Mouse (Mus musculus) midbrain, embryonic 12.5 days (tissue): Measurements from ENCODE around the gene Lbh. TPM values are rescaled to one million over a fixed set of nuclear protein-coding genes. Genes with fewer than 3 reads are reported as not detected.

Source experiments
- ATAC-seq: fragments of 200-750 bp; cut with Nextera tagmentation; 2 replicates; pipeline ENCODE4 v1.8.0; 2017; ENCODE audit warnings: low read depth, moderate TSS enrichment, moderate library complexity; ENCODE audit not compliant: low FRiP score
- H3K27ac ChIP-seq: fragments of 300-500 bp; sonication (generic); replicated peaks from 2 replicates; pipeline ENCODE4 v1.5.1; 2016; ENCODE audit warnings: mild to moderate bottlenecking
- H3K27me3 ChIP-seq: fragments of 300-500 bp; sonication (generic); 2 replicates; pipeline ENCODE4 v1.6.1; 2016; ENCODE audit warnings: mild to moderate bottlenecking
- H3K36me3 ChIP-seq: fragments of 300-500 bp; sonication (generic); 2 replicates; pipeline ENCODE4 v1.6.1; 2016
- H3K4me1 ChIP-seq: fragments of 300-500 bp; sonication (generic); 2 replicates; pipeline ENCODE4 v1.6.1; 2016
- H3K4me2 ChIP-seq: fragments of 300-500 bp; sonication (generic); replicated peaks from 2 replicates; pipeline ENCODE4 v1.6.1; 2016; ENCODE audit warnings: mild to moderate bottlenecking, moderate library complexity
- H3K4me3 ChIP-seq: fragments of 300-500 bp; sonication (generic); 2 replicates; pipeline ENCODE4 v1.5.1; 2016; ENCODE audit warnings: mild to moderate bottlenecking
- H3K9ac ChIP-seq: fragments of 300-500 bp; sonication (generic); replicated peaks from 2 replicates; pipeline ENCODE4 v1.6.1; 2016; ENCODE audit warnings: mild to moderate bottlenecking, moderate library complexity
- H3K9me3 ChIP-seq: fragments of 300-500 bp; sonication (generic); 2 replicates; pipeline ENCODE4 v1.6.1; 2016; ENCODE audit warnings: mild to moderate bottlenecking
- WGBS: fragments of 180-500 bp; shearing (Covaris S2); methylation state at CpG from one replicate; pipeline ENCODE4 v1.1.7; 2016; 5-methylcytosine and 5-hydroxymethylcytosine counted together
- polyA plus RNA-seq: library from polyadenylated mRNA; unstranded; fragments of >200 nt; fragmentation: Nextera tagmentation; extraction: Ambion mirVana; gene quantifications from 2 replicates; pipeline ENCODE4 v1.2.1, GENCODE M21; 2016

Gene Lbh
- polyA plus RNA-seq, 1 experiment from 2014 or later = 3.4 TPM

GRCm38 (mm10) chr17:72914082-72914481 is 4.0 kb upstream of the Lbh start:
- WGBS = 75% methylated on average over 2 of the region's 2 CpGs
- H3K4me3 ChIP-seq = no peak overlapping the region
- no peak overlapping the region for H3K9ac ChIP-seq
- H3K9me3 ChIP-seq = no peaks in the 10 kb centered on the region
- no peak overlapping the region for H3K27ac ChIP-seq
- peaks cover 20% of the 10 kb centered on the region for H3K27me3 ChIP-seq
- ATAC-seq = no peak
- no peak overlapping the region for H3K4me2 ChIP-seq
- no peaks in the 10 kb centered on the region for H3K36me3 ChIP-seq
- peaks cover 3% of the 10 kb centered on the region; the same call in 1 of the 2 replicates for H3K4me1 ChIP-seq

GRCm38 (mm10) chr17:72917241-72918030 is 669 bp upstream of the Lbh start:
- Histone ChIP-seq H3K9me3 (no peaks in the 10 kb centered on the region), H3K4me3 (peak overlapping the region; percentile 76), H3K9ac (peak overlapping the region; percentile 88), H3K36me3 (peaks cover 14% of the 10 kb centered on the region), H3K27ac (peak overlapping the region; percentile 90), H3K4me2 (peak overlapping the region; percentile 87), H3K4me1 (peaks cover 32% of the 10 kb centered on the region), H3K27me3 (peaks cover 20% of the 10 kb centered on the region)
- ATAC-seq = peak; percentile 13
- WGBS = 2% methylated on average over 37 of the region's 37 CpGs

GRCm38 (mm10) chr17:72918571-72919541 is 751 bp downstream of the Lbh start:
- Histone ChIP-seq H3K27me3 (peaks cover 20% of the 10 kb centered on the region), H3K4me3 (peak overlapping the region; percentile 76), H3K4me1 (peaks cover 36% of the 10 kb centered on the region), H3K4me2 (peak overlapping the region; percentile 87), H3K36me3 (peaks cover 28% of the 10 kb centered on the region), H3K27ac (peak overlapping the region; percentile 90), H3K9me3 (no peaks in the 10 kb centered on the region), H3K9ac (peak overlapping the region; percentile 88)
- ATAC-seq = peak; percentile 71
- WGBS = under 1% methylated on average over 52 of the region's 54 CpGs

GRCm38 (mm10) chr17:72919641-72920040 is 1.5 kb downstream of the Lbh start:
- ATAC-seq = no peak
- Histone ChIP-seq H3K4me2 (peak overlapping the region; percentile 87), H3K36me3 (peaks cover 29% of the 10 kb centered on the region), H3K4me1 (peaks cover 40% of the 10 kb centered on the region), H3K4me3 (peak overlapping the region; percentile 76), H3K9me3 (no peaks in the 10 kb centered on the region), H3K27ac (no peak overlapping the region; the same call in 1 of the 2 replicates), H3K9ac (peak overlapping the region; percentile 88), H3K27me3 (peaks cover 20% of the 10 kb centered on the region)
- 5% methylated on average over 3 of the region's 3 CpGs for WGBS

- Histone ChIP-seq H3K9ac (no peak overlapping the region), H3K36me3 (peaks cover 29% of the 10 kb centered on the region), H3K4me1 (peaks cover 48% of the 10 kb centered on the region), H3K4me3 (peak overlapping the region; percentile 24), H3K9me3 (no peaks in the 10 kb centered on the region), H3K4me2 (peak overlapping the region; percentile 46), H3K27ac (no peak overlapping the region), H3K27me3 (peaks cover 13% of the 10 kb centered on the region)
- 5% methylated on average over 2 of the region's 2 CpGs for WGBS
- ATAC-seq = no peak
Measured at GRCm38 (mm10) chr17:72920430-72920829, 2.3 kb downstream of the Lbh start.

GRCm38 (mm10) chr17:72920971-72921370 is 2.9 kb downstream of the Lbh start:
- peaks cover 29% of the 10 kb centered on the region for H3K36me3 ChIP-seq
- peaks cover 53% of the 10 kb centered on the region for H3K4me1 ChIP-seq
- 64% methylated on average over 6 of the region's 9 CpGs for WGBS
- peak overlapping the region; percentile 46 for H3K4me2 ChIP-seq
- H3K4me3 ChIP-seq = peak overlapping the region; percentile 24; the same call in 1 of the 2 replicates
- H3K9me3 ChIP-seq = no peaks in the 10 kb centered on the region
- H3K9ac ChIP-seq = no peak overlapping the region
- no peak for ATAC-seq
- peaks cover 8% of the 10 kb centered on the region for H3K27me3 ChIP-seq
- H3K27ac ChIP-seq = no peak overlapping the region

- peaks cover 29% of the 10 kb centered on the region for H3K36me3 ChIP-seq
- 86% methylated on average over 5 of the region's 5 CpGs for WGBS
- no peak overlapping the region for H3K4me3 ChIP-seq
- ATAC-seq = no peak
- peaks cover 60% of the 10 kb centered on the region for H3K4me1 ChIP-seq
- no peak overlapping the region for H3K4me2 ChIP-seq
- H3K27me3 ChIP-seq = no peaks in the 10 kb centered on the region
- H3K9ac ChIP-seq = no peak overlapping the region
- H3K9me3 ChIP-seq = no peaks in the 10 kb centered on the region
- no peak overlapping the region for H3K27ac ChIP-seq
Measured at GRCm38 (mm10) chr17:72922206-72922605, 4.1 kb downstream of the Lbh start.

GRCm38 (mm10) chr17:72923283-72923682 is 5.2 kb downstream of the Lbh start:
- H3K4me2 ChIP-seq = no peak overlapping the region

GRCm38 (mm10) chr17:72924295-72924694 is 6.2 kb downstream of the Lbh start:
- no peak overlapping the region for H3K4me2 ChIP-seq
- H3K36me3 ChIP-seq = peaks cover 29% of the 10 kb centered on the region
- ATAC-seq = no peak
- H3K9ac ChIP-seq = no peak overlapping the region
- H3K27ac ChIP-seq = no peak overlapping the region
- H3K4me1 ChIP-seq = peaks cover 59% of the 10 kb centered on the region
- H3K9me3 ChIP-seq = no peaks in the 10 kb centered on the region
- no peaks in the 10 kb centered on the region for H3K27me3 ChIP-seq
- 85% methylated on average over 8 of the region's 8 CpGs for WGBS
- H3K4me3 ChIP-seq = no peak overlapping the region

More at GRCm38 (mm10) chr17:72923283-72923682, 5.2 kb downstream of the Lbh start:
- Histone ChIP-seq H3K9me3 (no peaks in the 10 kb centered on the region), H3K9ac (no peak overlapping the region), H3K36me3 (peaks cover 29% of the 10 kb centered on the region), H3K27ac (no peak overlapping the region), H3K4me1 (peaks cover 59% of the 10 kb centered on the region), H3K27me3 (no peaks in the 10 kb centered on the region), H3K4me3 (no peak overlapping the region)
- 93% methylated on average over 4 of the region's 4 CpGs for WGBS
- ATAC-seq = no peak

GRCm38 (mm10) chr17:72925111-72925510 is 7.0 kb downstream of the Lbh start:
- Histone ChIP-seq H3K9me3 (no peaks in the 10 kb centered on the region), H3K36me3 (peaks cover 29% of the 10 kb centered on the region), H3K4me2 (0 out of 2 replicates have a peak overlapping the region, but pooled peaks have one; percentile 12), H3K27me3 (no peaks in the 10 kb centered on the region), H3K4me1 (peaks cover 53% of the 10 kb centered on the region), H3K9ac (no peak overlapping the region), H3K27ac (peak overlapping the region; percentile 75), H3K4me3 (no peak overlapping the region)
- ATAC-seq = no peak
- 89% methylated on average over 6 of the region's 6 CpGs for WGBS

GRCm38 (mm10) chr17:72925804-72926617 is 7.9 kb downstream of the Lbh start:
- Histone ChIP-seq H3K9me3 (no peaks in the 10 kb centered on the region), H3K27ac (peak overlapping the region; percentile 75), H3K4me1 (peaks cover 44% of the 10 kb centered on the region), H3K36me3 (peaks cover 36% of the 10 kb centered on the region), H3K9ac (0 out of 2 replicates have a peak overlapping the region, but pooled peaks have one; percentile 25), H3K4me2 (peak overlapping the region; percentile 12; the same call in 1 of the 2 replicates), H3K27me3 (no peaks in the 10 kb centered on the region), H3K4me3 (no peak overlapping the region)
- 34% methylated on average over 12 of the region's 12 CpGs for WGBS
- ATAC-seq = peak; percentile 87
